Mouse (Mus musculus) cerebellum, adult 2 months (tissue): Measurements from ENCODE around the gene Akr1d1.

ENCODE experiments used
- CTCF ChIP-seq: fragments of 200-500 bp; IDR thresholded peaks from 2 replicates; pipeline ENCODE4 v1.5.1; 2011; ENCODE audit warnings: low read depth, mild to moderate bottlenecking, control low read depth, low read length, moderate library complexity, borderline replicate concordance; ENCODE audit not compliant: insufficient read depth
- POLR2A ChIP-seq: fragments of 200-500 bp; IDR thresholded peaks from 2 replicates; pipeline ENCODE4 v1.6.1; 2011; ENCODE audit warnings: low read length, control low read depth, borderline replicate concordance; ENCODE audit not compliant: insufficient read depth

- TF ChIP-seq CTCF (no peak), POLR2A (no peak)
Observed at GRCm38 (mm10) chr6:37598033-37598432, 68.1 kb downstream of the Akr1d1 start.
